Mouse (Mus musculus) testis, adult 2 months (tissue): ENCODE measurements around the gene Tes.

ENCODE experiments used
- CTCF ChIP-seq: fragments of 200-500 bp; IDR thresholded peaks from 2 replicates; pipeline ENCODE4 v1.5.1; 2012; ENCODE audit warnings: low read depth, mild to moderate bottlenecking, inconsistent platforms, low read length, moderate library complexity; ENCODE audit not compliant: control insufficient read depth, insufficient read depth, insufficient replicate concordance
- POLR2A ChIP-seq: fragments of 200-500 bp; IDR thresholded peaks from 2 replicates; pipeline ENCODE4 v1.6.1; 2012; ENCODE audit warnings: low read depth, mild to moderate bottlenecking, inconsistent platforms, low read length, moderate library complexity; ENCODE audit not compliant: control insufficient read depth

- no peak for TF ChIP-seq POLR2A
- TF ChIP-seq CTCF = no peak
Measured at GRCm38 (mm10) chr6:17034095-17034494, 30.9 kb upstream of the Tes start.
